Mouse (Mus musculus) limb, embryonic 12.5 days (tissue): Measurements from ENCODE around the gene Rgs9. TPM values are rescaled to one million over a fixed set of nuclear protein-coding genes. Genes with fewer than 3 reads are reported as not detected.

Experiments used
- ATAC-seq: fragments of 200-750 bp; cut with Nextera tagmentation; 2 replicates; pipeline ENCODE4 v1.8.0; 2017; ENCODE audit warnings: low read depth, moderate TSS enrichment; ENCODE audit not compliant: insufficient number of reproducible peaks, insufficient read depth, low FRiP score, low TSS enrichment
- H3K27ac ChIP-seq: fragments of 300-500 bp; sonication (generic); 2 replicates; pipeline ENCODE4 v1.5.1; 2016; ENCODE audit warnings: mild to moderate bottlenecking, moderate library complexity
- H3K27me3 ChIP-seq: fragments of 300-500 bp; sonication (generic); 2 replicates; pipeline ENCODE4 v1.6.1; 2016; ENCODE audit warnings: mild to moderate bottlenecking, moderate library complexity
- H3K36me3 ChIP-seq: fragments of 300-500 bp; sonication (generic); 2 replicates; pipeline ENCODE4 v1.6.1; 2016; ENCODE audit warnings: mild to moderate bottlenecking, moderate library complexity
- H3K4me1 ChIP-seq: fragments of 300-500 bp; sonication (generic); replicated peaks from 2 replicates; pipeline ENCODE4 v1.6.1; 2016
- H3K4me2 ChIP-seq: fragments of 300-500 bp; sonication (generic); 2 replicates; pipeline ENCODE4 v1.6.1; 2016; ENCODE audit warnings: mild to moderate bottlenecking, moderate library complexity
- H3K4me3 ChIP-seq: fragments of 300-500 bp; sonication (generic); replicated peaks from 2 replicates; pipeline ENCODE4 v1.5.1; 2016; ENCODE audit warnings: mild to moderate bottlenecking
- H3K9ac ChIP-seq: fragments of 300-500 bp; sonication (generic); replicated peaks from 2 replicates; pipeline ENCODE4 v1.6.1; 2016; ENCODE audit warnings: mild to moderate bottlenecking, moderate library complexity
- H3K9me3 ChIP-seq: fragments of 300-500 bp; sonication (generic); 2 replicates; pipeline ENCODE4 v1.6.1; 2016; ENCODE audit warnings: mild to moderate bottlenecking, moderate library complexity
- WGBS: fragments of 180-500 bp; shearing (Covaris S2); methylation state at CpG from one replicate; pipeline ENCODE4 v1.1.7; 2016; 5-methylcytosine and 5-hydroxymethylcytosine counted together
- polyA plus RNA-seq: library from polyadenylated mRNA; unstranded; fragments of >200 nt; fragmentation: Nextera tagmentation; extraction: Ambion mirVana; gene quantifications from 2 replicates; pipeline ENCODE4 v1.2.1, GENCODE M21; 2016

Rgs9 gene
- polyA plus RNA-seq, 1 experiment from 2014 or later = 4.1 TPM

DNA sequence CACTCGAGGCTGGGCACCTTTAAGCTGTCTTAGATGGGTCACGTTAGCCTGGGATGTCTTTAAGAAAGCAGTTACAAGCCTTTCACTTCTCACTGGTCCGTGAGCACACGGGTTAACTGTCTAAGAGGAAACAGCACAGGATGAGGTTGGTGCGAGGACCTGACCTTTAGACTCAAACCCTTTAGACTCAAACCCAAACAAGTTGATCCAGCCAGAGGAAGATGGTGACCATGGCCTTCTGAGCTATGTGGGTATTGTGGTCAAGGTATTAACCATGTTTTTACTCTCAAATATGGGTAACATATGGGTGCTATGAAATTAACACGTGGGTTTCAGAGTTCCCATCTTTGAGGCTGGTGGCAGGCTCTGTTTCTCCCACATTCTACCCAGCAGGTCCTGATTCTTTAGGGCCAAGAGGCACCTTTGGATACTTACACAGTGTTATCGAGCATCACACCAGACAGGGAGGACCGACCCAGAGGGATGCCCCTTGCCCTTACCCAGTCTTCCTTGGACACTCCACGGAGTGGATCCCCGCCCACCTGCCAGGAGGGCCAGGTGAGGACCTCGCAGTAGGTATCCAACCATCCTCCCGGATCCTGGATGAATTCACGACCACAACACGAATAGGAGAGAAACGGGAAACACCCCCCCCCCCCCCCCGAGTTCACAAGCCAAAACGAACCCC is 32.9 kb upstream of the Rgs9 start:
- peak; percentile 39; the same call in 1 of the 2 replicates for ATAC-seq
- H3K36me3 ChIP-seq = no peaks in the 10 kb centered on the region
- H3K9ac ChIP-seq = no peak overlapping the region
- H3K4me2 ChIP-seq = peak overlapping the region; percentile 57
- no peak overlapping the region for H3K27ac ChIP-seq
- H3K4me3 ChIP-seq = peak overlapping the region; percentile 25
- 35% methylated on average over 17 of the region's 17 CpGs for WGBS
- no peaks in the 10 kb centered on the region for H3K9me3 ChIP-seq
- no peaks in the 10 kb centered on the region for H3K27me3 ChIP-seq
- peaks cover 21% of the 10 kb centered on the region for H3K4me1 ChIP-seq

DNA sequence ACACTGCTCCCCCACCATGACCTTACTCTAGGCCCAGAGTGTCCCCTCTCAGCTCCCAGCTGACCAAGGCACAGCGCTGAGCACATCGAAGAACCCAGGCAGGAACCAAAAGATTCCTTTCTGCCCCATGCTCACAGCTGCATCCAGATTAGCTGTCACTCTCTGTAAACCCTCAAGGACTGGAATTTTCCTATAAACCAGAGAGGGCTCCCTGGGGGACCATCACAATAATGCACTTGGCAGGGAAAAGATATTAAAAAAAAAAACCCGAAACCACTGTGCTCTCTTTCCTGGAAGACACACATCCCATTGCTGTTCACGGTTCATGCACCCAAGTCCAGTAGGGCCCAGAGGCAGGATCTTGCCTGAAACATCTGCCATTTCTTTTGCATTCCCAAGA is 31.4 kb upstream of the Rgs9 start:
- Histone ChIP-seq H3K9me3 (no peaks in the 10 kb centered on the region), H3K4me1 (peaks cover 21% of the 10 kb centered on the region), H3K4me3 (no peak overlapping the region), H3K27me3 (no peaks in the 10 kb centered on the region), H3K9ac (no peak overlapping the region), H3K36me3 (no peaks in the 10 kb centered on the region), H3K4me2 (no peak overlapping the region), H3K27ac (no peak overlapping the region)
- ATAC-seq = no peak
- WGBS = 45% methylated on average over 4 of the region's 4 CpGs

DNA sequence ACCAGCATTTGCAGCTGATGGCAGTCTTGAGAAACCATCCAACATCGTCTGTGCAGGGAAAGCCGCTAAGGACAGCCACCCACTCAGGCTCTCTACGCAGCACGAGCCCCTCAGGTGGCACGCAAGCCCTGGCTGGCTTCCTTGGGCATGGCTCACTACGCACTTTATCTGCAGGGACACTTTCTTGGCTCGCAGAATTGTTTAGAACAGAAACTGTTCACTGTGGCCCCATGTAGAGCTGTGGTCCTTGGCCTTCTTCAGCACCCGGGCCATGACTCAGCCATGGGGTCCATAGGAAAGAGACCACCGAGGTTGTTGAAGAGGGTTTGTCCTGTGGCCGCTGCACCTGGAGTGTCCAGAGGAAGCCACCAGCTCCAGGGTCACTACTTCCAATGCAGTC is 30.0 kb upstream of the Rgs9 start:
- H3K27me3 ChIP-seq = no peaks in the 10 kb centered on the region
- H3K36me3 ChIP-seq = no peaks in the 10 kb centered on the region
- H3K4me3 ChIP-seq = no peak overlapping the region
- no peaks in the 10 kb centered on the region for H3K9me3 ChIP-seq
- no peak overlapping the region for H3K4me2 ChIP-seq
- H3K27ac ChIP-seq = no peak overlapping the region
- ATAC-seq = no peak
- WGBS = 89% methylated on average over 10 of the region's 10 CpGs
- no peak overlapping the region for H3K9ac ChIP-seq
- H3K4me1 ChIP-seq = peaks cover 21% of the 10 kb centered on the region

DNA sequence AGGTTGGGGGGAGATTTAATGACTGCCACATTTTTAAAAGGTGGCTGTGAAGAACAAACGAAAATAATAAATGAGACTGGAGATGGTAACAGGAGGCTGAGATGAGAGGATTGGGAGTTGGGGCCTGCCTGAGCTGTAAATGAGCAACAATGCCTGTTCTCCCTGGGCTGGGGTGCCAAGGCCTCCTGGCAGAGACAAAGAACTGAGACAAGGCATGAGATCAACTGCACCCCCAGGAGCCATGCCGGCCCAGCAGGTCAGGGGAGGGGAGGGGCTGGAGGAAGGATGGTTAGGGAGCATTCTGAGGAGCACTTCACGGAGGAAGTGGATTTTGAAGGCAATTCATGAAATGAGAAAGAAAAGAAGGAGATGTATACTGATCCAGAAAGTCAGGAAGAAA is 29.5 kb upstream of the Rgs9 start:
- Histone ChIP-seq H3K4me3 (no peak overlapping the region), H3K4me1 (peaks cover 21% of the 10 kb centered on the region), H3K4me2 (no peak overlapping the region), H3K27ac (no peak overlapping the region), H3K9me3 (no peaks in the 10 kb centered on the region), H3K9ac (no peak overlapping the region), H3K27me3 (no peaks in the 10 kb centered on the region), H3K36me3 (no peaks in the 10 kb centered on the region)
- no peak for ATAC-seq
- 29% methylated on average over 3 of the region's 3 CpGs for WGBS

DNA sequence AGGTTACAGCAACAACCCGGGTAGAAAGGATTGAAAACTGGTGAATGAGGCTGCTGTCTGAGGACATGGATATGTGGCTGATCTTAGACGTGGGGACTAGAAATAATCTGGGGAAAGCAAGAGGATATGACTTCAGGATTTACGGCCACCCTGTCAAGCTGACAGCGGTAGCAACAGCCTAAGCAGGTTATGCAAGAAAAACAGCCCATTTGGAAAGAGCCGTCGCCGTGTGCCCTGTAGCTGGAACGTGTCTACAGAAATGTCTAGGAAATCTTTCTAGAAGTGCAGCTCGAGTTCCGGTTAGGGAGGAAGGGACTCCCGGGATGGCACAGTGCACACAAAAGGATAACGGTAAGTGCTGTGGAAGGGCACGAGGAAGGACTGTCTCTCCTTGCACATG is 28.3 kb upstream of the Rgs9 start:
- Histone ChIP-seq H3K4me3 (no peak overlapping the region), H3K4me2 (no peak overlapping the region)
- ATAC-seq = no peak

DNA sequence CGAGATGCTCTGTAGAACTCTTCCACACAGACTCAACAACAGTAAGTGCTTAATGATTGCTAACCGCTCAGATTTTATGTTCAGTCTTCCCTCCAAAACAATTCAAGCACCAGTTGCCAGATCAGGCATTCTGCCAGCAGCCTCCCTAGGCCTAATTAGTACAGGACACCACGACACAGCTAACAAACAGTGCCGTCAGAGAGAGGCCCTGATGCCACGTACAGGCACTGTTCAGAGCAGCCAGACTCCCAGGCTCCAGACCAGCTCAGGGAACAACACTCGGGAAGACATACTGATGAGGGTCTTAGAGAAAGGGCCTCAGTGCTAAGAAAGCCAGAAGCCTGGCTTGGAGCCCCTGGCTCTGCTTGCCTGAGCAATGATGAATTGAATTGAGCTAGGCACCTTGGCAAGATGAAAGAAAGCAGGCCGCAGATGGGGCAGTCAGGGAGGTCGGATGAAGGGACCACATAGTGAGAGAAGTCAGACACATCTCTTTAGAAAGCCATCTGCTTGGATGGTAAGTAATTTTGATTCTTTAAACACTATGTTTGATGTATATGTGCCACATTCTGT is 22.5 kb upstream of the Rgs9 start:
- Histone ChIP-seq H3K27me3 (0 out of 2 replicates have a peak, but pooled peaks cover 5% of the 10 kb centered on the region), H3K27ac (peak overlapping the region; percentile 57; the same call in 1 of the 2 replicates), H3K4me3 (no peak overlapping the region), H3K4me1 (peaks cover 9% of the 10 kb centered on the region; the same call in 1 of the 2 replicates), H3K9me3 (no peaks in the 10 kb centered on the region), H3K36me3 (no peaks in the 10 kb centered on the region), H3K4me2 (no peak overlapping the region), H3K9ac (no peak overlapping the region)
- WGBS = 24% methylated on average over 8 of the region's 8 CpGs
- ATAC-seq = no peak

More for the DNA sequence above, 28.3 kb upstream of the Rgs9 start:
- Histone ChIP-seq H3K9me3 (no peaks in the 10 kb centered on the region), H3K9ac (no peak overlapping the region), H3K27me3 (no peaks in the 10 kb centered on the region), H3K4me1 (peaks cover 21% of the 10 kb centered on the region), H3K27ac (no peak overlapping the region), H3K36me3 (no peaks in the 10 kb centered on the region)
- WGBS = 70% methylated on average over 13 of the region's 13 CpGs

DNA sequence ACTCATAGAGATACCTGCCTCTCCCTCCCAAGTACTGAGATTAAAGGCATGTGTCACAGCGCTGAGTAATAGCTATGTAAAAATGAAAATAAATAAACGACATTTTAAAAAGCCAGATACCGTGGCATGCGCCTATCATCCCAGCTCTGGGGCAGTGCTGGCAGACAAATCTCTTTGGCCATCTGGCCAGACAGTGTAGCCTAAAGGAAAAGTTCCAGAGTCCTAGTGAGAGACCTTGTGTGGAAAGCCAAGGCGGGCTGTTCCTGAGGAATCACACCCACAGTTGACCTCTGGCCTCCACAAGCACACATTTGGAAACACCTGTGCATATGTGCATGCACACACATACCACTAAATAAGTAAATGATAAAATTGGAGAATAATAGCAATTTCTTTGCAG is 22.0 kb upstream of the Rgs9 start:
- H3K27ac ChIP-seq = 0 out of 2 replicates have a peak overlapping the region, but pooled peaks have one; percentile 29
- no peak overlapping the region for H3K9ac ChIP-seq
- no peaks in the 10 kb centered on the region for H3K36me3 ChIP-seq
- peaks cover 9% of the 10 kb centered on the region; the same call in 1 of the 2 replicates for H3K4me1 ChIP-seq
- H3K4me2 ChIP-seq = no peak overlapping the region
- peaks cover 7% of the 10 kb centered on the region; the same call in 1 of the 2 replicates for H3K27me3 ChIP-seq
- WGBS = 74% methylated on average over 5 of the region's 5 CpGs
- no peaks in the 10 kb centered on the region for H3K9me3 ChIP-seq
- H3K4me3 ChIP-seq = no peak overlapping the region
- ATAC-seq = no peak

DNA sequence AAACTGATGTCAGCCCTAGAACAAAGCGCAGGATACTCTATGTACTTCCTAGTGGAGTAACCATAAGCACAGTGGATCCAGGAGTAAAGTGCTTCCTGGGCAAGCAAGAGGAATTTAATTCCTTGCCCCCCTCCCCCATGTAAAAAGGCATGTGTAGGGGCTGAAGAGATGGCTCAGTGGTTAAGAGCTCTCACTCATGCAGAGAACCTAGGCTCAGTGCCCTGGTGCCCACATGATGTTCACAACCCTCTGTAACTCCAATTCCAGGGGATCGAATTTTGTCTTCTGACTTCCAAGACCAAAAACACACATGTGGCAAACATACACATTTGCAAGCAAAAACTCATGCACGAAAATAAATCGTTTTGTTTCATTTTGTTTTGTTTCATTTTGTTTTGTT is 21.5 kb upstream of the Rgs9 start:
- no peak for ATAC-seq
- 90% methylated on average over 4 of the region's 4 CpGs for WGBS
- H3K27ac ChIP-seq = no peak overlapping the region

DNA sequence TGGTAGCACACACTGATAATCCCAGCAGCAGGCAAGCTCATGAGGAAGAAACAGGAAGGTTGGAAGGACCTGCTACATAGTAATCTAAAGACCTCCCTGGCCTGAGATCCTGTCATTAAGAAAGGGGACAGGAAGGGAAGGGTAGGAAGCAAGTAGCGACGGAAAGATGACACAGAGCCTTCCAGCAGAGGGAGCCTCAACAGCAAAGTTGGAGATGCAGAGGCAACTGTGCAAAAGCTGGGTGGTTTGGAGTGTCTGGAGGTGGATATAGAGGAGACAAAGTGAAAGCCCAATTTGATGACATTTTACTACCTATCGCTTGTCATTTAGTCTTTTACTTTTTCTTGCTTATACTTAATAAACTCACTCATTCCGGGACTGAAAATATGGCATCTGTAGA is 19.0 kb upstream of the Rgs9 start:
- 41% methylated on average over 4 of the region's 4 CpGs for WGBS
- Histone ChIP-seq H3K4me2 (no peak overlapping the region), H3K27ac (no peak overlapping the region), H3K36me3 (no peaks in the 10 kb centered on the region), H3K9me3 (no peaks in the 10 kb centered on the region), H3K27me3 (peaks cover 15% of the 10 kb centered on the region), H3K4me3 (no peak overlapping the region), H3K9ac (no peak overlapping the region), H3K4me1 (peaks cover 9% of the 10 kb centered on the region; the same call in 1 of the 2 replicates)
- no peak for ATAC-seq

More for the DNA sequence above, 21.5 kb upstream of the Rgs9 start:
- H3K9ac ChIP-seq = no peak overlapping the region
- no peaks in the 10 kb centered on the region for H3K36me3 ChIP-seq
- no peak overlapping the region for H3K4me2 ChIP-seq
- peaks cover 9% of the 10 kb centered on the region; the same call in 1 of the 2 replicates for H3K27me3 ChIP-seq
- peaks cover 9% of the 10 kb centered on the region; the same call in 1 of the 2 replicates for H3K4me1 ChIP-seq
- H3K4me3 ChIP-seq = no peak overlapping the region
- no peaks in the 10 kb centered on the region for H3K9me3 ChIP-seq

DNA sequence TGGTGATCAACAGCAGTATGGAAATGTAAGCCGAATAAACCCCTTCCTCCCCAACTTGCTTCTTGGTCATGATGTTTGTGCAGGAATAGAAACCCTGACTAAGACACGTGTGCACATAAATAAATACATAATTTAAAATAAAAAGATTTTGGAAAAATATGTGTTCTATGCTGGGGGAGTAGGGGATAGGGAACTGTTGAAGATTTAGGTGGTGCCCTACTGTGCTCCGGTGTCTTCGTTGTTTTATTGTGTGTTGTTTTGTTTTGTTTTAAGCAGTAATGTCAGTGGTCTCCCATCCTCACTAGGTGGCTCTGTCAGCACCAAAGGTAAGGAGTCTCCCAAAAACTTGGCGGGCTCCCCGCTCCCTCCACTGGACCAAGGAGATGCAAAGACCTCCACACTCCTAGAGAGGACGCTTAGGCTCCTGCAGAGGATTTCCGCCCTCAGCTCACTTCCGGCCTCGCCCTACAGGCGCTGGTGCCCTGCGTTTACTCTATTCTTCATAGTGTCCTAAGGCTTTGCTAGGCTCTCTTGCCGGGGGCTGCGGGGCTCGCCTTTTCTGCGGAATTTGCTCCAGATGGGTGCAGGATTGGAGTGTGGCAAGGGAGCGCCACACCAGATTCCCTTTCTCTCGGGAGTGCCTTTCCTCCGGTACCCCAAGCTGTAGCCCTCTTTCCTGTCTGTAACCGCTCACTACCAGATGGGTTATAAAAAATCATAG is 14.1 kb upstream of the Rgs9 start:
- Histone ChIP-seq H3K27me3 (peaks cover 15% of the 10 kb centered on the region), H3K4me3 (peak overlapping the region; percentile 56), H3K9me3 (no peaks in the 10 kb centered on the region), H3K4me2 (peak overlapping the region; percentile 64), H3K27ac (peak overlapping the region; percentile 62; the same call in 1 of the 2 replicates), H3K4me1 (no peaks in the 10 kb centered on the region), H3K9ac (peak overlapping the region; percentile 61), H3K36me3 (no peaks in the 10 kb centered on the region)
- 14% methylated on average over 20 of the region's 20 CpGs for WGBS
- ATAC-seq = peak; percentile 90

DNA sequence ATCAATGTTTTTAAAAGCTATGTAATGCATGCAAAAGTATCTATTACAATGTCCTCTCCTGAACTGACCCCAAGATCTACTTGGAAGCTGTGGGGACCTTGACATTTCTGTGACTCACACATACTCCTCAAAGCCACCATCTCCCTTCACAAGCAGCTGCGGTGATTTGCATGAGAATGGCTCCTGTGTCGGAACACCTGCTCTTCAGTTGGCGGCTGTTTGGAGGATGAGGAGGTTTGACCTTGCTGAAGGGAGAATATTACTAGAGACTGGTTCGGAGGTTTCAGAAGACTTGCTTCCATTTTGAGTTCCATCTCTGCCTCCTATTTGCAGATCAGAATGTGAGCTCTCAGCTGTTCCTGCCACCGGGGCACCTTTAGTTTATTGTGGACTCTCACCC is 7.8 kb upstream of the Rgs9 start:
- Histone ChIP-seq H3K4me3 (no peak overlapping the region), H3K9ac (no peak overlapping the region), H3K9me3 (no peaks in the 10 kb centered on the region), H3K4me2 (no peak overlapping the region), H3K27ac (no peak overlapping the region), H3K36me3 (no peaks in the 10 kb centered on the region), H3K4me1 (no peaks in the 10 kb centered on the region), H3K27me3 (no peaks in the 10 kb centered on the region)
- ATAC-seq = no peak
- WGBS = 79% methylated on average over 5 of the region's 5 CpGs
